Mouse (Mus musculus): Measurements from ENCODE around the gene Dok4. TPM values are rescaled to one million over a fixed set of nuclear protein-coding genes. Genes with fewer than 3 reads are reported as not detected.

Dok4 gene
- polyA plus RNA-seq, 1 experiment from 2014 or later, result 54.5 TPM

Other genes starting within 250 kb of the Dok4 start
- 238 and 256 TPM in 2 replicates for gene Arl2bp, start 209.7 kb downstream of the Dok4 start, polyA plus RNA-seq (2015; fragmentation: Nextera tagmentation; extraction: Ambion mirVana)
- 0.21 and 0.43 TPM in 2 replicates for gene Pllp, start 180.1 kb downstream of the Dok4 start, polyA plus RNA-seq (2015; fragmentation: Nextera tagmentation; extraction: Ambion mirVana)
- gene Ccl22, start 130.7 kb downstream of the Dok4 start, polyA plus RNA-seq (2015; fragmentation: Nextera tagmentation; extraction: Ambion mirVana), result not detected in 2 replicates
- 14.2 and 14.5 TPM in 2 replicates for gene Cx3cl1, start 104.3 kb downstream of the Dok4 start, polyA plus RNA-seq (2015; fragmentation: Nextera tagmentation; extraction: Ambion mirVana)
- gene Ccl17, start 65.9 kb downstream of the Dok4 start, polyA plus RNA-seq (2015; fragmentation: Nextera tagmentation; extraction: Ambion mirVana), result 0.46 TPM in 1 of 2 replicates, not detected in the other
- gene Coq9, start 38.0 kb downstream of the Dok4 start, polyA plus RNA-seq (2015; fragmentation: Nextera tagmentation; extraction: Ambion mirVana), result 56.1 and 61.6 TPM in 2 replicates
- 202 and 203 TPM in 2 replicates for gene Ciapin1, start 38.0 kb downstream of the Dok4 start, polyA plus RNA-seq (2015; fragmentation: Nextera tagmentation; extraction: Ambion mirVana)
- 133 and 140 TPM in 2 replicates for gene Polr2c, start 18.9 kb downstream of the Dok4 start, polyA plus RNA-seq (2015; fragmentation: Nextera tagmentation; extraction: Ambion mirVana)
- 4.0 and 6.0 TPM in 2 replicates for gene Ccdc102a, start 41.8 kb upstream of the Dok4 start, polyA plus RNA-seq (2015; fragmentation: Nextera tagmentation; extraction: Ambion mirVana)
- gene Adgrg5, start 47.4 kb upstream of the Dok4 start, polyA plus RNA-seq (2015; fragmentation: Nextera tagmentation; extraction: Ambion mirVana), result 0.08 and 0.13 TPM in 2 replicates
- gene Adgrg1, start 98.4 kb upstream of the Dok4 start, polyA plus RNA-seq (2015; fragmentation: Nextera tagmentation; extraction: Ambion mirVana), result 189 and 212 TPM in 2 replicates
- 0.96 and 1.3 TPM in 2 replicates for gene Adgrg3, start 141.4 kb upstream of the Dok4 start, polyA plus RNA-seq (2015; fragmentation: Nextera tagmentation; extraction: Ambion mirVana)
- gene Drc7, start 178.8 kb upstream of the Dok4 start, polyA plus RNA-seq (2015; fragmentation: Nextera tagmentation; extraction: Ambion mirVana), result 0.24 and 0.58 TPM in 2 replicates
- gene Katnb1, start 204.9 kb upstream of the Dok4 start, polyA plus RNA-seq (2015; fragmentation: Nextera tagmentation; extraction: Ambion mirVana), result 38.8 and 39.7 TPM in 2 replicates

Measured in midbrain, embryonic 13.5 days (tissue).